Mouse (Mus musculus): Measurements from ENCODE around the gene Lcn5. TPM values are rescaled to one million over a fixed set of nuclear protein-coding genes. Genes with fewer than 3 reads are reported as not detected.
"Not testable (repeated sequence)": the region's sequence is repeated elsewhere in the genome, so short reads cannot be mapped to it uniquely, and the experiment has no call there.

The Lcn5 gene
- polyA plus RNA-seq, 1 experiment from 2014 or later: not detected

DNA sequence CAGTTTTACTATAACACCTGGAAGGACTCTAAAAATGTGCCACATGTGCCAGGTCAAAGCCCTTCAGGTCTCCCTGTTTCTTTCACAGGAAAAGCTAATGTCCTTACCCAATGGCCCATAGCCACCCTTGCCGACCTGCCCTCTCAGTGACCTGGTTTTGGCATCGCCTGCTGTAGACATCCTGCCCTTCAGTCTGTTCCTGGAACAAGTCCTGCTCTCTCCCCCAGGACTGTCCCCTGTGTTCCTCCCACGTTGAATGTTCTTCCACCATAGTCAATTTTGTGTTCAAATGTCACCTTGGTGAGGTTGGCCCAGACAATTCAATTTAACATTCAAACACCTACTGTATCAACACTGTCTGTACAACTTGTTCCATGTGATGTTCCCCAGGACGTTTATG lies 39.2 kb downstream of the Lcn5 start:
- Histone ChIP-seq H3K4me3 (no peak overlapping the region), H3K4me1 (no peaks in the 10 kb centered on the region), H3K9me3 (no peaks in the 10 kb centered on the region), H3K27ac (no peak overlapping the region), H3K27me3 (ENCODE audit: insufficient read depth, poor library complexity, severe bottlenecking) (no peaks in the 10 kb centered on the region), H3K36me3 (no peaks in the 10 kb centered on the region)
- 64% methylated on average over 4 of the region's 4 CpGs for WGBS
- no peak for DNase-seq (ENCODE audit: low spot score)

DNA sequence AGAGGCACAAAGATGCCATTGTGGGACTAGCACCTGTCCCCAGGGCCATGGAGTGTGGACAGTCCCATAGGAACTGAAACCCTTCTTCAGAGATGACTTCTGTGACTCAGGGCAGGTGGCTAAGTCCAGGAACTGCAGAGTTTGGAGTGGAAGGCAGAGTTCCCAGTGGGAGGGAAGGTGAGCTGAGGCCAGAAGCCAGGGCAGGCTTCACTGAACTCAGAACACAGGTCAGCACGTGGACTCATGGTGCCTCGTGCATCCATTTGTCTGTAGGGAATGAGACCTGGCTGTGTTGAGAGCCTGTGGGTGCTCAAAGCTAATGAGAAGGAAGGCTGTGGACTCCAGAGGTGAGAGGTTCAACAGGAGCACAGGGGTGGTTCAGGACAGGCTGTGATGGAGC lies 40.9 kb downstream of the Lcn5 start:
- DNase-seq (ENCODE audit: low spot score): no peak
- Histone ChIP-seq H3K36me3 (no peaks in the 10 kb centered on the region), H3K27ac (no peak overlapping the region), H3K4me3 (no peak overlapping the region), H3K27me3 (ENCODE audit: insufficient read depth, poor library complexity, severe bottlenecking) (no peaks in the 10 kb centered on the region), H3K4me1 (no peaks in the 10 kb centered on the region), H3K9me3 (no peaks in the 10 kb centered on the region)
- 76% methylated on average over 2 of the region's 2 CpGs for WGBS

DNA sequence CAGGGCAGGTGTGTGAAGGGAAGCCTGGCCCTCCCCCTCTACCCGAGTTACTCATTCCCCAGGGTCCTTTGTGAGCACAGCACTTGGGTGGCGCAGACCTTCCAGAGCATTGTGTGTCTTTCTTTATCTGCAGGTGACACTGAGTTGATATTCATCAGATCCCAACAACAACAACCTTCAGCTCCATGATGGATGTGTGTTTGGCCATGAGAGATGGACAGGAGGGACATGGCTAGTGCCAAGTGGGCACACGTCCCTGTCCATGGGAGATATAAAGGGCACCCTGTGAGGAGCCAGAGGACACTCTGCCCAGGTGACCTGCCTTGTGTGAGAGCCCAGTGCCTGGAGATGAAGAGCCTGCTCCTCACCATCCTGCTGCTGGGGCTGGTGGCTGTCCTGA lies 42.0 kb downstream of the Lcn5 start, which contains the start of gene Obp2a:
Gene Obp2a (plus strand): TSS at position 301 of the 400 bp plus-strand sequence.
- not testable (repeated sequence) for H3K27ac ChIP-seq; H3K9me3 ChIP-seq; DNase-seq (ENCODE audit: low spot score); H3K36me3 ChIP-seq; H3K27me3 ChIP-seq (ENCODE audit: insufficient read depth, poor library complexity, severe bottlenecking); H3K4me3 ChIP-seq; H3K4me1 ChIP-seq
- 75% methylated on average over 3 of the region's 3 CpGs for whole genome bisulfite sequencing

DNA sequence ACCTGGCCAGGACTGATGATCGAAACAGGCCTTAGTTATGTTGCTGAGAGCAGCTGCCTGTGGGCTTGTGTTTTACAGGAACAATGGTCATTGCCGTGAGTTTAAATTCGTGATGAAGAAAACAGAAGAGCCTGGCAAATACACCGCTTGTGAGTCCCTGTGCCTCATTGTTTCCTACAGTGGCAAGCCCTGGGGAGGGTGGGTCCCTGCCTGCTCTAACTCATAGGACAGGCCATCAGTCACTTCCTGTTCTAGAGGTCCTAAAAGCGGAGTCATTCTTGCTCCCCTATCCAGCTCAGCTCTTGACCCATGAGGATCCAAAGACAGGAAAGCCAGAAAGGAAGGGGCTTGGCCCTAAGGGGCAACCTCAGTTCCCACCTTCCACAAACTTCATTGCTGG lies 43.2 kb downstream of the Lcn5 start:
- Histone ChIP-seq H3K4me1 (0 out of 2 replicates have a peak, but pooled peaks cover 4% of the 10 kb centered on the region), H3K27me3 (ENCODE audit: insufficient read depth, poor library complexity, severe bottlenecking) (no peaks in the 10 kb centered on the region)
- 67% methylated on average over 5 of the region's 5 CpGs for WGBS

DNA sequence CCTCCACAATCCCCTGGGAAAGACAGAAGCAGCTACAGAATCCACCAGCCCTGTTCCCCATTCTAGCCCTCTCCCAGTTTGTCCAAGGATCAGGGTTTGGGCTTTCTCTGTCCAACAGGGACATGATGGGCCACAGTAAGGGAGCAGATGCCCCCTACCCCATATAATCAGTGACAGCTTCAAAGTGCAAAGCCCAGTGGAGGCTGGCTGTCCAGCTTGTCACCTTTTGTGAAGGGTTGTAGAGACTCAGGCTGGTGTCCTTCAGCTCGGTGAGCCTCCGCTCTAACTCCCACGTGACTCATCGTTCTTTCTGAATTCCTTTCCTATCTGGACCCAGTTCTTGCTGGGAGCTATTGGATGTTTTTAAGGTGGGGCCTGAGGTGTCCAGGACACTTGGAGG lies 46.0 kb downstream of the Lcn5 start:
- no peak for DNase-seq (ENCODE audit: low spot score)

More for the DNA sequence above, 43.2 kb downstream of the Lcn5 start:
- peak; percentile 64 for DNase-seq (ENCODE audit: low spot score)
- Histone ChIP-seq H3K27ac (no peak overlapping the region), H3K4me3 (no peak overlapping the region), H3K9me3 (no peaks in the 10 kb centered on the region), H3K36me3 (no peaks in the 10 kb centered on the region)

DNA sequence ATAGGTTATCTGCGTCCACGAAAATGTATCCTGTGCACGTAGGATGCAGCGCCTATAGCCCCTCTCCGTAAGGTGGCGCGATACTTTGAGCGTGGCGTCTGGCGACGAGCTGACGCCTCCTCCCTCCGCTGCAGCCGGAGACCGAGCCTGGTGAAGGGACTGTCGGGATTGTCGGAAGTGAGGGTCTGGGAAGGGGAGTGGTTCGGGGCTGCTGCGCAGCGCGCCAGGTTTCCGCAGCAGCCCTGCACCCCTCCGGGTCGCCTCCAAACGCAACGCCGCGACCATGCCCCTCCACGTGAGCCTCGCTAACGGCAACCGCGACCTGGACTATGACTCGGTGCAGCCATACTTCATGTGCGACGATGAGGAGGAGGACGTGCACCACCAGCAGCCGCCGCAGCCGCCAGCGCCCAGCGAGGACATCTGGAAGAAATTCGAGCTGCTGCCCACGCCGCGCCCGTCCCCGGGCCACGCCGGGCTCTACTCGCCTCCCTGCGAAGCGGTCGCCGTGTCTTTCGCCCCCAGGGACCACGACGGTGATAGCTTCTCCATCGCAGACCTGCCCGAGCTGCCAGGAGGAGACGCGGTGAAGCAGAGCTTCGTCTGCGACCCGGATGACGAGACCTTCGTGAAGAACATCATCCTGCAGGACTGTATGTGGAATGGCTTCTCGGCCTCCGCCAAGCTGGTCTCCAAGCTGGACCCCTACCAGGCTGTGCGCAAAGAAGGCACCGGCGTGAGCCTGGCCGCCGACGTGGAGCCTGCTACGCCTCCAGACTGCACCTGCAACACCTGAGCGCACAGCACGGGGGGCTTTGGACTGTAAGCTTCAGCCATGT lies 49.1 kb downstream of the Lcn5 start, which contains the start of gene Bmyc:
Gene Bmyc (plus strand): TSS at position 97 of the 839 bp plus-strand sequence.
- peak within 1 kb of the TSS; percentile 85 for H3K27ac ChIP-seq
- H3K4me3 ChIP-seq: peak within 1 kb of the TSS; percentile 80
- no peaks in the 10 kb centered on the region for H3K36me3 ChIP-seq
- H3K4me1 ChIP-seq: 0 out of 2 replicates have a peak, but pooled peaks cover 9% of the 10 kb centered on the region
- no peaks in the 10 kb centered on the region for H3K27me3 ChIP-seq (ENCODE audit: insufficient read depth, poor library complexity, severe bottlenecking)
- under 1% methylated on average over 78 of the region's 78 CpGs for WGBS
- DNase-seq (ENCODE audit: low spot score): peak; percentile 93
- H3K9me3 ChIP-seq: no peaks in the 10 kb centered on the region

More for the DNA sequence above, 46.0 kb downstream of the Lcn5 start:
- Histone ChIP-seq H3K36me3 (no peaks in the 10 kb centered on the region), H3K27ac (no peak overlapping the region), H3K27me3 (ENCODE audit: insufficient read depth, poor library complexity, severe bottlenecking) (no peaks in the 10 kb centered on the region), H3K4me3 (no peak overlapping the region), H3K9me3 (no peaks in the 10 kb centered on the region), H3K4me1 (0 out of 2 replicates have a peak, but pooled peaks cover 9% of the 10 kb centered on the region)
- WGBS: 61% methylated on average over 4 of the region's 4 CpGs

DNA sequence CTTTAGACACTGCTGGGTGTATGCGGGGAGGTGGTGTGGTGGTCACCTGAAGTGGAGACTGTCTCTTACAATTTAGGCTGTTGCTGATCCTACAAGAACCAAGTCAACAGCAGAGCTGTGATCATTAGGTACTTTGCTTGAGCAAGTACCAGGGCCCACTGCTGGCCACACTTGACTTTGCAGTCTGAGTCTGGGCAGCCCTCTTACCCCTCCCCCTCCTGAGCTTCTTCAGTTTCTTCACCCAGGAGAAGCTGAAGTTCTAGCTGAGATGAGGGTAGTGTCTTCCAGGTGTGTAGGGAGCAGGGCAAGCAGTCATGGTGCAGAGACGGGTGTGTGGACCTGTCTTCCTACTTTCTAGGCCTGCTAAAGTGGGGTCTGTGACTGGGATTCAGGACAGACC lies 50.4 kb downstream of the Lcn5 start:
- WGBS: 58% methylated on average over 2 of the region's 2 CpGs
- no peak overlapping the region for H3K4me3 ChIP-seq
- H3K9me3 ChIP-seq: no peaks in the 10 kb centered on the region
- no peak overlapping the region for H3K27ac ChIP-seq
- H3K27me3 ChIP-seq (ENCODE audit: insufficient read depth, poor library complexity, severe bottlenecking): no peaks in the 10 kb centered on the region
- H3K4me1 ChIP-seq: 0 out of 2 replicates have a peak, but pooled peaks cover 9% of the 10 kb centered on the region
- H3K36me3 ChIP-seq: no peaks in the 10 kb centered on the region
- no peak for DNase-seq (ENCODE audit: low spot score)

DNA sequence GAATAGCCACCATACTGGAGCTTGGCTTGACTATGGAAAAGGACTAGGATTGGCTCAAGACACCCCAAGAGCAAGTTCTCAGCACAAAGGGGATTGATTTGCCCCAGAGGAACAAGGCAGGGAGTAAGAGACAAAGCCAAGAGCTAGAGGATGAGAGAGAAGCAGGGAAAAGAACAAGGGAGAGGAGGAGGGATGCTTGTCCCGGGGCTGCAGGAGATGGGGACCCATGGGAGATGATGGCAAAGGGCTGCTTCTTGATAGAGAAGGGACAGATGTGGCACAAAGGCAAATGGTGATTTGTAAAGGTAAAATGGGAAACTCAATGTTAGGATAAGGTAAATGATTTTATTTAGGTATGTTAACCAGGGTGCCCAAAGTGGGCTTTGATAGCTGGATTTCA lies 51.3 kb downstream of the Lcn5 start:
- peak; percentile 61 for DNase-seq (ENCODE audit: low spot score)
- not testable (repeated sequence) for H3K36me3 ChIP-seq; H3K9me3 ChIP-seq; H3K27ac ChIP-seq; H3K27me3 ChIP-seq (ENCODE audit: insufficient read depth, poor library complexity, severe bottlenecking); H3K4me3 ChIP-seq; H3K4me1 ChIP-seq
- 81% methylated on average over 1 of the region's 1 CpGs for WGBS

DNA sequence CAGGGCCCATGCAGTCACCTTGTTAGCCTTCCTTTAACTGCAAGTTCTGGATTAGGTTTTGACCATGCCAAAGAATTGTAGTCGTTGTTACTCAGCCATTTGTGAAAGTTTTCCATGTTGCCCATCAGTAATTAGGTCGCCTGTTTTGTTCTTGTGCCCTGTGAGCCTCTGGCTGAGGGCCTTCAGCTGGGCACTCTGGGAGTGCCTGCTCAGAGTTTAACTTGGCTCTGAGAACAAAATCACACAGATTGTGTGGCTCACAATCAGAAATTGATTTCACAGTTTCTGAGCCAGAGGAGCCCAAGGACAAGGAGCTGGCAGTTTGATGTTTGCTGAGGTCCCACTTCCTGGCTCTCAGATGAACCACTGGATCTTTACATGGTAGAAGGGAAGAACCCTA lies 52.0 kb downstream of the Lcn5 start:
- not testable (repeated sequence) for H3K4me3 ChIP-seq; H3K9me3 ChIP-seq; H3K27ac ChIP-seq; H3K4me1 ChIP-seq; H3K36me3 ChIP-seq; DNase-seq (ENCODE audit: low spot score); H3K27me3 ChIP-seq (ENCODE audit: insufficient read depth, poor library complexity, severe bottlenecking)
- WGBS: 62% methylated on average over 2 of the region's 2 CpGs

Other genes starting within 250 kb of the Lcn5 start
- not detected in 2 replicates for gene Fut7, start 234.7 kb upstream of the Lcn5 start, polyA plus RNA-seq (2016; fragmentation: Nextera tagmentation; extraction: Ambion mirVana)
- 3.5 and 4.7 TPM in 2 replicates for gene Abca2, start 229.2 kb upstream of the Lcn5 start, polyA plus RNA-seq (2016; fragmentation: Nextera tagmentation; extraction: Ambion mirVana)
- 0.69 and 1.1 TPM in 2 replicates for gene Clic3, start 201.1 kb upstream of the Lcn5 start, polyA plus RNA-seq (2016; fragmentation: Nextera tagmentation; extraction: Ambion mirVana)
- gene Paxx, start 196.9 kb upstream of the Lcn5 start, polyA plus RNA-seq (2016; fragmentation: Nextera tagmentation; extraction: Ambion mirVana): 15.6 and 17.7 TPM in 2 replicates
- 0.18 and 0.32 TPM in 2 replicates for gene Ptgds, start 187.9 kb upstream of the Lcn5 start, polyA plus RNA-seq (2016; fragmentation: Nextera tagmentation; extraction: Ambion mirVana)
- not detected in 2 replicates for gene Lcn12, start 164.0 kb upstream of the Lcn5 start, polyA plus RNA-seq (2016; fragmentation: Nextera tagmentation; extraction: Ambion mirVana)
- 86.0 and 92.1 TPM in 2 replicates for gene Fbxw5, start 157.2 kb upstream of the Lcn5 start, polyA plus RNA-seq (2016; fragmentation: Nextera tagmentation; extraction: Ambion mirVana)
- 4.2 and 6.0 TPM in 2 replicates for gene C8g, start 156.2 kb upstream of the Lcn5 start, polyA plus RNA-seq (2016; fragmentation: Nextera tagmentation; extraction: Ambion mirVana)
- 29.7 and 30.9 TPM in 2 replicates for gene Traf2, start 111.0 kb upstream of the Lcn5 start, polyA plus RNA-seq (2016; fragmentation: Nextera tagmentation; extraction: Ambion mirVana)
- gene Edf1, start 100.1 kb upstream of the Lcn5 start, polyA plus RNA-seq (2016; fragmentation: Nextera tagmentation; extraction: Ambion mirVana): 336 and 382 TPM in 2 replicates
- gene Mamdc4, start 83.1 kb upstream of the Lcn5 start, polyA plus RNA-seq (2016; fragmentation: Nextera tagmentation; extraction: Ambion mirVana): 1.6 and 3.7 TPM in 2 replicates
- 160 and 170 TPM in 2 replicates for gene Phpt1, start 82.7 kb upstream of the Lcn5 start, polyA plus RNA-seq (2016; fragmentation: Nextera tagmentation; extraction: Ambion mirVana)
- 0.08 TPM in 1 of 2 replicates, not detected in the other for gene Ajm1, start 76.2 kb upstream of the Lcn5 start, polyA plus RNA-seq (2016; fragmentation: Nextera tagmentation; extraction: Ambion mirVana)
- gene Rabl6, start 49.4 kb upstream of the Lcn5 start, polyA plus RNA-seq (2016; fragmentation: Nextera tagmentation; extraction: Ambion mirVana): 57.9 and 69.6 TPM in 2 replicates
- 0.07 and 0.21 TPM in 2 replicates for gene Ccdc183, start 40.3 kb upstream of the Lcn5 start, polyA plus RNA-seq (2016; fragmentation: Nextera tagmentation; extraction: Ambion mirVana)
- gene Tmem141, start 35.9 kb upstream of the Lcn5 start, polyA plus RNA-seq (2016; fragmentation: Nextera tagmentation; extraction: Ambion mirVana): 14.9 and 18.5 TPM in 2 replicates
- gene Fcna, start 29.9 kb upstream of the Lcn5 start, polyA plus RNA-seq (2016; fragmentation: Nextera tagmentation; extraction: Ambion mirVana): 0.26 and 1.5 TPM in 2 replicates
- not detected in 2 replicates for gene Lcn8, start 4.8 kb upstream of the Lcn5 start, polyA plus RNA-seq (2016; fragmentation: Nextera tagmentation; extraction: Ambion mirVana)
- not detected in 2 replicates for gene Lcn6, start 18.8 kb downstream of the Lcn5 start, polyA plus RNA-seq (2016; fragmentation: Nextera tagmentation; extraction: Ambion mirVana)
- gene Lcn10, start 24.8 kb downstream of the Lcn5 start, polyA plus RNA-seq (2016; fragmentation: Nextera tagmentation; extraction: Ambion mirVana): not detected in 2 replicates
- gene Obp2a, start 42.1 kb downstream of the Lcn5 start, polyA plus RNA-seq (2016; fragmentation: Nextera tagmentation; extraction: Ambion mirVana): not detected in 2 replicates
- 53.4 and 65.8 TPM in 2 replicates for gene Bmyc, start 48.8 kb downstream of the Lcn5 start, polyA plus RNA-seq (2016; fragmentation: Nextera tagmentation; extraction: Ambion mirVana)
- gene Obp2b, start 79.1 kb downstream of the Lcn5 start, polyA plus RNA-seq (2016; fragmentation: Nextera tagmentation; extraction: Ambion mirVana): not detected in 2 replicates
- not detected in 2 replicates for gene Lcn3, start 107.6 kb downstream of the Lcn5 start, polyA plus RNA-seq (2016; fragmentation: Nextera tagmentation; extraction: Ambion mirVana)
- not detected in 2 replicates for gene Lcn11, start 119.1 kb downstream of the Lcn5 start, polyA plus RNA-seq (2016; fragmentation: Nextera tagmentation; extraction: Ambion mirVana)
- not detected in 2 replicates for gene Gm13539, start 124.3 kb downstream of the Lcn5 start, polyA plus RNA-seq (2016; fragmentation: Nextera tagmentation; extraction: Ambion mirVana)
- not detected in 2 replicates for gene Glt6d1, start 157.9 kb downstream of the Lcn5 start, polyA plus RNA-seq (2016; fragmentation: Nextera tagmentation; extraction: Ambion mirVana)
- not detected in 2 replicates for gene Lcn9, start 165.2 kb downstream of the Lcn5 start, polyA plus RNA-seq (2016; fragmentation: Nextera tagmentation; extraction: Ambion mirVana)
- gene Sohlh1, start 189.3 kb downstream of the Lcn5 start, polyA plus RNA-seq (2016; fragmentation: Nextera tagmentation; extraction: Ambion mirVana): not detected in 2 replicates
- 0.06 TPM in 1 of 2 replicates, not detected in the other for gene Kcnt1, start 205.8 kb downstream of the Lcn5 start, polyA plus RNA-seq (2016; fragmentation: Nextera tagmentation; extraction: Ambion mirVana)